Mouse (Mus musculus) layer of hippocampus, adult 11-12 months (tissue): ENCODE measurements around the gene Klhl35.

Source experiments
- DNase-seq: peaks from one replicate; pipeline ENCODE4 v3.0.0; 2022; ENCODE audit warnings: low spot score

Gene Klhl35

GRCm38 (mm10) chr7:99465811-99466210, at the start of gene Klhl35:
Gene Klhl35, plus strand, starts transcription at chr7:99466004.
- DNase-seq = no peak

DNA sequence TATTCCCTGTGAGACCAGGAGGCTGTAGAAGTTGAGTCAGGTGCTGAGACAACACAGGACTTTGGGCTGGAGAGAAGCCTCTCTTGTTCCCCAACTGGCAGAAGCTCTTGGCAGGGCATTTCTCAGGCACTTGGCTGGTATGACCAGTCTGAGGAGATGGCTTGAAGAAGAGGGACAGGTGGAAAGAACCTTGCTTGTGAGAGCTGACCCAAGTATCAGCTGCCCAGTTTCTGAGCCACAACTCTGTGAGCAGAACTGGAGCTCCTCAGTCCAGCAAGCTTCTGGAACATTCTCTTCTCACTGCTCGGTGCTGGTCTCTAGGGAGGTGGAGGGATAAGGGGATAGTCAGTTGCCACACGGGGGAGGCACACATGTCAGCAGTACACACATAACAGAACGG, 46.5 kb upstream of the Klhl35 start:
- no peak for DNase-seq

- DNase-seq = no peak
These were observed 44.8 kb upstream of the Klhl35 start for GRCm38 (mm10) chr7:99421006-99421405.

- DNase-seq = no peak
These were observed 41.2 kb upstream of the Klhl35 start for GRCm38 (mm10) chr7:99424538-99425155.

- no peak for DNase-seq
These were observed 40.1 kb upstream of the Klhl35 start for GRCm38 (mm10) chr7:99425706-99426105.

DNA sequence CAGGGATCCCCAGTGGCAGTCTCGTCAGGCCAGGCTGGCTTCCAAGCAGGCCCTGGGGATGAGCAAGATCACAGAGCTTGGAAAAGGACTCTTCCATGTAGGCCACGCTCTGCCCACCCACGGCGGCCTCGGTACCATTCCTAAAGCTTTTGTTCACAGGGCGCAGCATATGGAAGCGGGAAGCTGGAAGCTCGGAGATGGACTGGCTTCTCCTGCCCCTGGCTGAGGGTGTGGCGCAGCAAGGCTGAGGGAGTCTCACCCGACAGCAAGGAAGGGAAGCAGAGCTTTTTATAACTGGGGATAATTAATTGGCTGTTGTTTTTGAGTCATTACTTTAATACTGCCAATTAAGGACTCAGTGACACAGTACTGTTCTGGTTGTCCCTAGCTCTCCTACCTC, 38.8 kb upstream of the Klhl35 start:
- no peak for DNase-seq

DNA sequence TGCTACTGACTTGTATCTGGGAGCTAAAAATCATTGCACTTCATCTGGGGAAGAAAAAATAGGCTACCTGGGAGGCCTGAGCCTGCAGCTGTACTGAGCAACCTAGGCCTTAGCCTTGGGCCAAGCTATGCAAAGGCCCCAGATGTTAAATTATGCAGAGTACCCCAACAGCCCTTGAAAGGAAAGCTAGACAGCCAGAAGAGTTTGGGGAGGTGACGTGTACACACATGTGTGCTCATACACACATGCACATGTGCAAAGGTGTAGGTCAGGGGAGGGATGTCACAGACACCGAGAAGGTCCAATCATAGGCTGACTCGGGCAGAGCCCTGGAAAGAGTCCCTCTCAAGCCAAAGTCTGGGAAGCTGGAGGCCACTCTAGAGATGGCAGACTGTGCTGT, 37.8 kb upstream of the Klhl35 start:
- no peak for DNase-seq

- no peak for DNase-seq
These were observed 37.0 kb upstream of the Klhl35 start for GRCm38 (mm10) chr7:99428836-99429235.

DNA sequence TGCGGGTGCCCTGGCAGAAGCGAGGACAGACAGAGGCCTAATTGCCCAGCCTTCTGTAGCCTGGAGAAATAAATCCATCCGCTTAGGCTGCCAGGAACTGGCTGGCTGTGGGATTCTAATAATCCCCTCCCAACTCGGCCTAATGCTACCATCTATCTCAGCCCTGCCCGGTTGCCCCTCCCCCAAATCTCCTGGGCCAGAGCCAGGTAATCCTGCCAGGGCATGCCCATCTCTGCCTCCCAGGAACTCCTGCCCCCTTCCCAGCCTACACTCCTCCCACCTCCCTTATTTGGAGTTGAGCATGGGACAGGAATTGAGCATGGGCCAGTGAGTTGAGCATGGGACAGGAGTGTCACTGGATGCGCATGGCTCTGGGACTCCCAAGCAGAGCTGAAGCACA, 36.0 kb upstream of the Klhl35 start:
- DNase-seq = no peak

GRCm38 (mm10) chr7:99430246-99430645, 35.6 kb upstream of the Klhl35 start:
- no peak for DNase-seq

DNA sequence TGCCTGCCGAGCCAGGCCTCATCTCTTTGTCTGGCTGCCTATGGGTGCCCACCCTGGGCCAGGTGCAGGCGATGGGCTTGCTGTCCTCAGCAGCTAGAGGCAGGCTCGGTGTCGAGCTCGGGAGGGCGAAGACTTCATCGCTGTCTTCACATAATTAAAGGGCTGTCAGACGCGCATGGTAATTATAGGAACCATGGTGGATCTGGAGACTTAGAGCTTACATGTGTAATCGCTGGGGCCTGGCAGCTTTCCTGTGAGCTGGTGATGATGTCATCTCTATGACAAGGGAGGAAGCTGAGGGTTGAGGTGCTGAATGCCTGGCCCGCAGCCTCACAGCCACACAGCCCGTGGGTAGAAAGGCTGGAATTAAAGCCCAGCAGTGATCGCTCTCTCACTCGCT, 33.6 kb upstream of the Klhl35 start:
- peak; percentile 57 for DNase-seq

GRCm38 (mm10) chr7:99432863-99433262, 32.9 kb upstream of the Klhl35 start:
- no peak for DNase-seq

GRCm38 (mm10) chr7:99434672-99435250, 31.0 kb upstream of the Klhl35 start:
- DNase-seq = no peak

- DNase-seq = no peak
These were observed 29.3 kb upstream of the Klhl35 start for GRCm38 (mm10) chr7:99436530-99436929.

DNA sequence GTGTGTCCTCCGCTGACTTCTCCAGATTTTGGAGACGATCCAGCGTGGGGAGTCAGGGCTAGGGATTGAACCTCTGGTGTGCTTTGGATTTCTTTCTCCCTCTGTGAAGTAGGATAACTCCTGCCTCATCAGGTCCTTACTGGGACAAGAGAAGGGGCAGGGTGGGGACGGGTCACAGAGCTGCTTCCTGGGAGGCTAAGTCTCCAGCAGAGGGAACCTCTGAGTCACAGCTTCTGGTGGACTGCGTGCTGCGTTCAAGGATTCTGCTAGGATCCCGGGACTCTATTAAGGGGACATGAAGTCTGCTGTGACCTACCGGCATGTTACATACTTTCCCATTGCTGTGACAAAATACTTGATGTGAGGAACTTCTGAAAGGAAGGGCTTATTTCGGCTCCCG, 26.9 kb upstream of the Klhl35 start:
- no peak for DNase-seq

DNA sequence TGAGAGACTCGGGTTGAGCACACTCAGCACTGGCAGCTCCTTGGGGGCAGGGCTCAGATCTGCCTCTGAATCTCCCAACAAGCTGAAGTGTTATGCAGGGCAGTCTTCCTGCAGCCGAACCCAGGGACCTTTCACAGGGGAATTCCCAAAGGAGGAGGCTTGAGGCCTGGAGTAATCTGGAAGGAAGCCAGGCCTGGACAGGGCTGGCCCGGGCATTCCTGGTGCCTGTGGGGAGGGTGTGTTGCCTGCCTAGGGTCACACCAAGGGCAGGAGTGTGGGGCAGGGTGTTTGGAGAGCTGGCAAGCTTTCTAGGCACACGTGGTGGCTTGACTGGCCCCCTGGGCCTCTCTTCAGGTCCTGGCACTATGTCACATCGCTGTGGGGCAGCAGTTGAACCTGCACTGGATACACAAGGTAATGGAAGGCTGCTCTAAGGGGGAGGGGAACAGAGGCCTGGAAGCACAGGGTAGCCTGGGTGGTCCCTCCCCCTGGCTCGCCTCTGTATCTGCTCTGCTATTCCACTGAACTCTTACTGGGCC, 24.2 kb upstream of the Klhl35 start:
- DNase-seq = no peak

DNA sequence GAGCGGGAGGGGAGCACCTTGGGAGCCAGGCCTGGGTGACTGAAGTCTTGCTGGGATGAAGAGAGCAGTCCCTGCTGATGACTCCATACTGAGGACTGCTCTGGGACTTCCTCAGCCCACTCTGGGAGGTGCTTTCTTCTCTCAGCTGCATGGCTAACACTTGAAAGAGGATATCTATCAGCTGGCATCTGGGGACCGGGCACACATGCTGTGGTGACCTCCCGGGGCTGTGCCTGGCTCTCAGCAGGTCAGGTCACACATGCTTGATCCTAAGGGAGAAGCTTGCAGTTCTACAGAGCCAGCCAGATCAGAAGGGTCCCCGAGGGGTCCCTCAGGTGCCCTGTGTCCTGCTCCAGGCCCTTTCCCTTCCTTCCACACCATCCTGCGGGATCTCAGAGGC, 22.6 kb upstream of the Klhl35 start:
- no peak for DNase-seq

DNA sequence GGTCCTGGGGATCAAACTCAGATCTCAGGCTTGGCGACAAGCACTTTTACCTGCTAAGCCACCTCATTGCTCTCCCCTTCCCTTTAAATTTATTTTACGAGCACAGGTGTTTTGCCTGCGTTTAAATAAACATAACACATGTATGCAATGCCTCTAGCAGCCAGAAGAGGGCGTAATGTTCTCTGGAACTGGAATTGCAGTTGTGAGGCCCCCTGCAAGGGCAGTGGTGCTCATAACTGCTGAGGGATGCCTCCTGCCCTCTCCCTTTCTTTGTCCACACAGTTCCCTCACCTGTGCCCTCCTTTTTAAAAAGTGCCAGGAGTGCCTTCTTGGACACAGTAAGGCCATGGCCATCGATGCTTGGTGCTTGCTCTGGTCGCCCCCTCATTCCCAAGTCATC, 21.8 kb upstream of the Klhl35 start:
- no peak for DNase-seq

DNA sequence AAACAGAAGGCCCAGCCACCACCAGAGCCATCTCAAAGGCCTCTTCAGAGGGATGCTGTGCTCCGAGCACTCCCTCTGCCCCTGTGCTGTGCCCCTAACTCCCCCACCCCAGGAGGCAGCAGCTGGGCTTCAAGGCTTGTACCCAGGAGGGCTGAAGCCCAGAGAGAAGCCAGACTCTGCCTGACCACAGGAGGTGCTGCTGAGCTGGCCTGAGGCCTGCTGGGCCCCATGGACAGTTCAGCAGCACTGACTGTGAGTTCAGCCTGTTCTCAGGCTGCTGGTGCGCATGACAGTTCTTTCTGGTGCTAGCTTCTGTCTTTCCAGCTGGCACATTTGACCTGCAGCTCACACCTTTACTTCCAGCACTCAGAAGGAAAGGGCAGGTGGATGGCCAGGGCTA, 20.0 kb upstream of the Klhl35 start:
- no peak for DNase-seq

GRCm38 (mm10) chr7:99447323-99447722, 18.5 kb upstream of the Klhl35 start:
- DNase-seq = no peak

DNA sequence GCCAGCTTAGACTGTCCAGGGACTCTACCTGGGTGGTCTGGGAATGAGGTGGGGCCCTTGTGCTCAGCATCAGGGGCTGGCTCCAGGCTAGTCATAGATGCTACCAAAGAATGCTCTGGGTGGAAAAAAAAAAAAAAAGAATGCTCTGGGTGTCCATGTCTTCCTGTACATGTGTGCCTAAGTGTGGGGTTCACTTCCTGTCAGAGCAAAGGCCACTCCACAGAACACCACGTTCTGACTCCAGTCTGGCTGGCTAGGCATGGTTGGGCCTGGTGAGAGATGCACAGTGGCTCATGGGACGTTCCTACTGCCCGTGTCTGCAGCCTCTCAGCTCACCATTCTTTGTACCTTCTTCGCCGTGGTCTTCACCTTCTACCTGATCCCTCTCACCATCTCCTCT, 17.2 kb upstream of the Klhl35 start:
- DNase-seq = no peak

DNA sequence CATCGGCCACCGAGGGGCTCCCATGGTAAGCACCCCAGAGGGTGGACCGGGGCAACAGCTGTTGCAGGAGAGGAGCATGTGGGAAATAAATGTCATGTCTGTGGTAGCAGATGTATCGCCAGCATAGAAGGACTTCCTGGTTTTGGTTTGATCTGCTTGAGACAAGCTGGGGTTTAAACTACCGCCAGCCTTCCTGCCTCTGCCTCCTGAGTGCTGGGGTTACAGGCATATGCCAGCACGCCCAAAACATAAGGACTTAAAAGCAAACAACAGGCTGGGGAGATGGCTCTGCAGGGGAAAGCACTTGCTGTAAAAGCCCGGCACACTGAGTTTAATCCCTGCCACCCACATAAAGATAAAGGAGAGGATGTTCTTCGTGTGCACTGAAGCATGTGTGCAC, 16.7 kb upstream of the Klhl35 start:
- no peak for DNase-seq

DNA sequence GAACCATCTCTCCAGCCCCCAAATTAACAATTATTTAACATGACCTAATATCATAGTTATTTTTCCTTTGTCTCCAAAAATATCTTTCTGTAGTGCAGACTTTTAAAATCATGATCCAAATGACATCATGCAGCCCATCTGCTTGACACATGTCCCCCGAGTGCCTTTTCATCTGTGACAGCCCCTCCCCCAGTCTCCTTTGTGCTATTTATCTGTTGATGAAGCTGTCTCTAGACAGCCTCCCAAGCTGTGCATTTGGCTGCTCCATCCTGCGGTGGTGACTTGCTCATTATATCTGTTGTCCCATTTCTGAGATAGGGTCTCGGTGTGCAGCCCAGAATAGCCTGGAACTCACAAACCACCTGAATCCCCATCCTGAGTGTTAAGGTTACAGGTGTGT, 16.1 kb upstream of the Klhl35 start:
- peak; percentile 82 for DNase-seq

- DNase-seq = peak; percentile 87
These were observed 15.1 kb upstream of the Klhl35 start for GRCm38 (mm10) chr7:99450703-99451102.
